Mouse (Mus musculus) neural tube, embryonic 10.5 days (tissue): Measurements from ENCODE around the gene Btd.

Experiments
- DNase-seq: peaks from one replicate; pipeline ENCODE4 v3.0.0-alpha.2; 2017; ENCODE audit warnings: low spot score; ENCODE audit errors: extremely low spot score

Gene Btd

GRCm38 (mm10) chr14:31645920-31646319 is 5.1 kb downstream of the Btd start:
- DNase-seq: no peak

GRCm38 (mm10) chr14:31647991-31648390 is 7.2 kb downstream of the Btd start:
- no peak for DNase-seq

DNA sequence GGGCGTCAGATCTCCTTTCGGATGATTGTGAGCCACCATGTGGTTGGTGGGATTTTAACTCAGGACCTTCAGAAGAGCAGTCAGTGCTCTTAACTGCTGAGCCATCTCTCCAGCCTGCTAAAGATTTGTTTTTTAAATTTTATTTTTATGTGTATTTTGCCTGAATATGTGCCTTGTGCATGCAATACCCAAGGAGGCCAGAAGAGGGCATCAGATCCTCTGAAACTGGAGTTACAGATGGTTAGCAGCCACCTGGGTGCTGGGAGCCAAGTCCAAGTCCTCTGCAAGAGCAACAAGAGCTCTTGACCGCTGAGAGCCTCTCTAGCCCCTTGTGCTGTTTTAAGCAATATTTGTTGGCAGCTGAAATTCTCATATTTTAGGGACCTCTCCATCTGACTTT is 9.5 kb downstream of the Btd start:
- no peak for DNase-seq

GRCm38 (mm10) chr14:31651206-31651605 is 10.4 kb downstream of the Btd start:
- DNase-seq: no peak

DNA sequence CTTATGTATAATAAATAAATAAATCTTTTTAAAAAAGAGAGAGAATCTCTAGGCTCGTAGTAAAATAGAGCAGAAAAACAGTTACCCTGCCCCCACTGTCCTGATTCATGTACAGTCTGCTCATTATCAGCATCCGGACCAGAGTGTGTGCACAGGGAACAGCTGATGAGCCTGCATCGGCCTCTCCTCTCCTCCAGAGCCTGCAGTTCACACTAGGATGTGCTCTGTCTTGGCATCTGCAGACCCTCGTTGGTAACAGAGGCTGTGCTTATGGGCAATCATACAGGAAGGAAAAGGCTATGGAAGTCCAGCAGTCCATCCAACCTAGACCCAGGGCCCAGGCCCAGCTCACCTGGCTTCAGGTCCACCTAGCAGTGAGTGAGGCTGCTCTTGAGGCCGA is 11.3 kb downstream of the Btd start:
- DNase-seq: no peak

DNA sequence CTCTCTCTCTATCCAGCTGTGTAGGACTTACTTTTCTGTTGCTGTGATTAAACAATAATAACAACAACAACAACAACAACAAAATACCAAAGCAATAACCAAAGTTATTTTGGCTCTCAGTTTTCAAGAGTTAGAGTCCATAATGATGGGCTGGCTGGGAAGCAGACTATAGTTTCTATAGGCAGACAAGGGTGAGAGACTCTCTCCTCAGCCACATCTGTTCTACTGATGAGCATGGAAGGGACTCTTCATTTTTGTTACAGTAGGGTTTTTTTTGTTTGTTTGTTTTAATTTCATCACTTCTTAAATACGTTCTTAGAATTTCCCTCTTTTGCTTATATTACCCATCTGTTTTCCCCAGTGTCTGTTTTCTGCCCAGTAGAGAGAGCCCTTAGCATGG is 11.8 kb downstream of the Btd start:
- DNase-seq: no peak

- no peak for DNase-seq
Observed at GRCm38 (mm10) chr14:31653101-31653875, 12.5 kb downstream of the Btd start.

DNA sequence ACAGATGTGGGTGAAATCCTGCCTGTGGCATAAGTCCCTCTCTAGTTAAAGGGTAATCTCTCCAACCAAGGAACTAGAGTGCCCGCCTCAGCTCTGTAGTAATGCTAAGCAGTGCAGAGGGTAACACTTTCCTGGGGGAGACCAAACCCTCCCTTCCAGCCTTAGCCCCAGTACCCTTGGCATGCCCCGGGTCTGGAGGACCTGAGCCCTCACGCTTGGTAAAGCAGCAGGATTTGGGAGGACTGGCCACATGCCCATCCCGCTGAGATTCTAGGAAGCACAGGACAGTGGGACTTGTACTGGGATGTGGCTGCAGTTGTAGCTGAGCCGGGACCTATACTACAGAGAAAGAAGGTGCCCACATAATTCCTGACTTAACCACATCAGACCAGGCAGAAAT is 14.0 kb downstream of the Btd start:
- DNase-seq: no peak

GRCm38 (mm10) chr14:31655406-31655805 is 14.6 kb downstream of the Btd start:
- no peak for DNase-seq

- DNase-seq: no peak
Observed at GRCm38 (mm10) chr14:31656386-31656785, 15.6 kb downstream of the Btd start.

GRCm38 (mm10) chr14:31656857-31657645 is 16.2 kb downstream of the Btd start:
- DNase-seq: peak; percentile 76

DNA sequence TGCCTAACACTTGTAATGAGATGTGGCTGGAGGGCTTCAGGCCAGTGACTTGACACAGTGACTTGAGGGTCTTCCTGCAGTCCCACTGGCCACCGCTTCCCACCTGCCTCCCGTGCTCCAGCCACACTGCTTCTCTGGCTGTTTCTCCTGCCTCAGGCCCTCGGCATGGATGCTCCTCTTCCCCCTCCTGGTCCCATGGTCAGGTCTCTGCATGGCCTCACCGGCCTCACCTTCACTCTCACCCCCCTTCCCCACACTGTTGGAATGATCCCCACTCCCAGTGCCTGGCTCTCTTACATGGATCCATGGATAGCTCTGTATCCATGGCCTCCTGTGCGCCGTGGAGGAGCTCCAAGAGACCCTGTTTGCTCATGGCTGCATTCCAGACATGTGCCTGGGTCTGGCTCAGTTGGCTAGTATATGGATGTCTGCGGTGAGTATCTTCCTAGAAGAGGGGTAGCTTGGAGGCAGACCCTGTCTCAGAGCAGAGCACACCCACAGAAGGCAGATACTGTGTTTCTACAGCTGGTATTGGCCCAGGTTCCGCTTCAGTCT is 17.4 kb downstream of the Btd start:
- DNase-seq: no peak

DNA sequence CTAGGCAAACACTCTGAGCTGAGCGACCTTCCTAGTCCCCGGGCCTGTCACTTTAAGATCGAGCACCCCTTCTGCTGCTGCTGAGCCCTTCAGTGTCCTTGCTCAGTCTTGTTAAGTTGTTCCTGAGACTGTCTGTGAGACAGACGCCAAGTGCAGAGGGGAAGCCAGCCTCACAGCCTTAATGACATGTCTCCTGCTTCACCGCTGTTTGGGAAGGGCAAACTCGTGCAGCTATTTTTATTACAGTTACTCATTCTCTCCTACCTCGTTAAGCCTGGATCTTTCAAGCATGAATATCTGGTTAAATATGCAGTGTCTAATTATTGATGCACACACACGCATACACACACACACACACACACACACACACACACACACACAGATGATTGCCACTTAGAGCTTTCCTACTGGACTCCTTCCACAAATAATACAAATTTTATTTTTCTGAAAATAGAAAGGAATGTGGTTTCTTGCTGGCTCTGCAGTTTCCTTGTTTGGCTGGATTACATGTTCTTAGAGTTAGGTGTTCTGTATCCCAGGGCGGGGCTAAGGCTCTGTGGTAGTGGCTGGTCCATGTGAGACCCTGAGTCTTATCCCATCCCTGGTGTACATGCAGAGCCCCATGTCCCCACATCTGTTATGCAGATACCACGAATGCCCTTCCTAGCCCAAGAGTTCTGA is 18.8 kb downstream of the Btd start:
- no peak for DNase-seq

DNA sequence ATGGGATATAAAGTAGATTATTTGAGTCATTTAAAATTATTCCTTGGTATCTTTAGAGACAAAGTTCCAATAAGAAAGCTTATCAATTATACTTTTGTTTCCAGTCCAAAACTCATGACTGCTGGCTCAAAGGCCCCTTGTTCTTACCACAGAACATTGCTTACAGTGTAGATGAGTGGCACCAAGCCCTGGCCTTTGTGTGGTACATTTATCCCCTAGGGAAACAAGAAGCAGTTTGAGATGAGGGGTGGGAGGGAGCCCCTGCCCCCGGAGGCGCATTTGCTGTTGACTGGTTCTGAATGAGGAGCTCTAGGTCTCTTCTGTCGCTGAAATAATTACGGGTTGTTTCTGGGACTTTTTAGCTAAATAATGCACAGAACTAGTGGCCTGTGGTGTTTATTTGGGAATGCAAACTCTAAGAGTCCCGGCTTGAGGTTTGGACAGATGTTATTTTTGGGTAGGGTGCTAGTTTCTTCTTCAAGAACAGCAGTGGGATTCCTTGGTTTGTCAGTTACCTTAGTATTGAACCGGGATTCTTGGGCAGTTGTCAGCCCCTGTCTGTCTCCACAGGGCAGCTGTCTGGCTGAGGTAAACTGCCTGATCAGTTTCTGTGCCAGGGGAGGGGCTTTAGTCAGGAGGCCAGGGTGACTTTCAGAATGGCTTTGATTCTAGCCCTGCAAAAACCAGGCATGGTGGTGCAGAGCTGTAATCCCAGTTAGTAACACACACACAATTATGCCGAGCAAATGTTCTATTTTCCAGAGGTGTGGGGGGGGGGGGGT is 19.7 kb downstream of the Btd start:
- DNase-seq: no peak

DNA sequence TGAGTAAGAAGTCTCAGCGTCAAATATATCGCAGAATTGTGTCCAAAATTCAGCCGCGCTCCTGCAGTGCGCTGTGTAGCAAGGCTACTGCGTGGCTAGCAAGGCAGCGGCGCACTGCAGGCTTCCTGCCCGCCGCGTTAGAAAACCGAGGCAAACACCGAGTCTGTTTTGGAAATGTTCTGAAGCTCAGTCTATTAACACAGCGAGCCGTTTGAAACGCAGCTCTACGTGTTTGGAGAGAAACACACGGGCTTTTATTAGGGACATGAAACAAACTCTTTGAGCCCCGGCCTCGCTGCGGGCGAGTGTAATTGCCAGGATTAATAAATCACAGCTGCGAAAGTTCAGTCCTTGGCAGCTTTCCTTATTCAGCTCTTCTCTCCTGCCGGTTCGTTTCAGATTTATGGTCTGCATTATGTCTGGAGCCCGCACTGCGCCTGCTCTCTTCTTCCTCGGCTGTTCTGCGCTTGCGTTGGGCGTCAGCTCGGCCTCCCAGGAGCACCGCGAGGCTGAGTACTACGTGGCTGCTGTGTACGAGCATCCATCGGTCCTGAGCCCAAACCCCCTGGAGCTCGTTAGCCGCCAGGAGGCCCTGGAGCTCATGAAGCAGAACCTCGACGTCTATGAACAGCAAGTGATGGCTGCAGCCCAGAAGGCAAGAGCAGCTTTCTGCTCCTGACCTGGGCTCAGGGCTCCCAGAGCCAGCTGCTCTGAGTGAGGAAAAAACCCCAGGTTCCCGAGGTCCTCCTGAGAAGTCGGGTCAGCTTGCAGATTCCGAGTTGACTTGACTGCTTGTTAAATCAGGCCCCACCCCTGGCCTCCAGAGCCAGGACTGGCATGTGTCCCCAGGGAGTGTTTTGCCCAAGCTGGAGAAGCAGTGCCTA is 21.1 kb downstream of the Btd start:
- peak; percentile 87 for DNase-seq

DNA sequence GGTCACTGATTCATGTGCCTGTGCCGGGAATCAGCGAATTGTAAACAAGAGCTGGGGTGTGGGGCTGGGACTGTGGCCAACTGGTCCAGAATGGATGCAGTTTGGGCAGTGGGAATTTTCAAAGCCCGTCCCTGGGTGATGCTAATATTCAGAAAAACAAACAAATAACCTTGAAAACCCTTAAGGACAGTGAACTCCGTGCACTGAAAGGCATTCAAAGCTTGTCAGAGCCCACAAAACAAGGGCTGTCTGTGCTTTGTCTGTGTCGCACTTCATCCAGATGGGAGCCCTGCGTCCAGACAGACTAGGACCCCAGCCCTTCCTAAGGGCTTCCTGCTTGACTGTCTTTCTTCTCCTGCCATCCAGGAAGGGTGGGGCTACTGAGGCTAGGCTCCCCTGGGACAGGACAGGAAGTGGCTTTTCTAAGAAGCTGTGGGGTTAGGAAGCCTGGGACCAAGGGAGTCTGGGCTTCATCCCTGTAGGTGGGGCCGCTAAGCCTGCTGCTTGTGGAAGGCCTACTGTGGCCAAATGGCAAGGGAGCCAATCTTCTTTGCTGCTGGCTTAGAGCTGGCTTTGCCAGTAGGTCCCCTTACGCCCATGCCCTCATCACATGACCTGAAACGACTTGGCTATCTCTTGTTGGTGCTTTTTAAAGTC is 21.9 kb downstream of the Btd start:
- peak; percentile 50 for DNase-seq

- DNase-seq: no peak
Observed at GRCm38 (mm10) chr14:31663376-31664099, 22.7 kb downstream of the Btd start.

DNA sequence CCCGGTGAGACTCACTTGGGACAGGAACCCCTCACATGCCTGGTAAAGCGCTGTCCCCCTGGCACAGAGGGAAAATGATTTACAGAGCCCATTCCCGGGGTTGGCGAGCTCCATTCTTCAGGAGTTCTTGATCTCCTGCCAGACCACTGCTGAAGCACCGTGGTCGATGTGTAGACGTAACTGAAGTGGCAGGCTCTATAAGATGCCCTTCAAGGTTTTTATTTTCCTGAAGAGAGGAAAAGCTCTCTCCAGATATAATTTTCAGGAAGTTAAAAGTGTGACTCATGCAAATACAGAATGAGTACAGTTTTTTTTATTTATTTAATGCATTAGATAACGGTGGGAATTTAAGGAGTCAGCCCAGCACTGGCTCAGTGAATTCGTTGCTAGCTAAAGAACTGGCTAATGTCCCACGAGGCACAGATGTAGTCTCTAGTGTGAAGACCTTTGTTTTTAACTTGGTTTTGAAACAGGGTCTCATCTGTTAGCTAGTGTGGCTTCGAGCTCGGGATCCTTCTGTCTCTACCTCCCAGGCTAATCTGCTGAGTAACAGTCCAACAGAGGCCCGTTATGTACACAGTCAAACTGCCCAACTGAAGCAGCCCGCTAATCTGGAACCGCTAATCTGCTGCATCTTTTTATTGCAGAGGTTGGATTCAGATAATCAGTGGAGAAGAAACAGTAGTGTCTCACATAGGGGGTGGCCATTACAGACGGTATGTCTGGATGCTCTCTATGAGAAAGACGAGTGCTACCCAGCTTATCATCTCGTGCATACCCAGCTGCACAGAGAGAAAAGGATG is 23.5 kb downstream of the Btd start:
- DNase-seq: no peak
